Mouse (Mus musculus) bone marrow, adult 2 months (tissue): ENCODE results near the gene Gm10272.

ENCODE experiments used
- CTCF ChIP-seq: fragments of 200-500 bp; IDR thresholded peaks from 2 replicates; pipeline ENCODE4 v1.5.1; 2011; ENCODE audit warnings: low read length, control low read depth; ENCODE audit not compliant: control insufficient read depth, insufficient read depth
- POLR2A ChIP-seq: fragments of 200-500 bp; IDR thresholded peaks from 2 replicates; pipeline ENCODE4 v1.6.1; 2011; ENCODE audit warnings: low read depth, mild to moderate bottlenecking, control low read depth, low read length, borderline replicate concordance; ENCODE audit not compliant: control insufficient read depth

DNA sequence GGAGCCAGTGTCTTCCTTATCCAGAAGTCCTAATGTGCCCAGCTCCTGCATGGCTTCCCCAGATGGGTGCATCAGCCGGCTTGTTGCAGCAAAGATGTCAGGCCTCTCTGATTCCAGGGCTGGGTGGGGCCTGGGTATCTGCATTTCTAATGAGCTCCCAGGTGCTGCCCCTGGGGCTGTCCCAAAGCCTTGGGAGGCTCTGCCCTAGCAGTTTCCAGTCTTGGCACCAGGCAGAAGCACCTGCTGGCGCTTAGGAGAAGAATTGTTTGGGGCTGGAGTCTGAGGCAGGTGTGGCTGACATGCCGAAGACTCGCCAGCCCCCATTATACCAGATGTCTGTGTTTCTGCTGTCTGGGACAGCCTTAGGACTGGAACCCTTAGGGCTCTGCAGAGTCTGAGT, 35.7 kb upstream of the Gm10272 start:
- TF ChIP-seq CTCF (no peak), POLR2A (no peak)
